Mouse (Mus musculus): ENCODE measurements around the gene Eya2. TPM values are rescaled to one million over a fixed set of nuclear protein-coding genes. Genes with fewer than 3 reads are reported as not detected.

Eya2 gene
- polyA plus RNA-seq, 1 experiment: 2.4 TPM

GRCm38 (mm10) chr2:165622596-165622995 lies 27.8 kb downstream of the Eya2 start:
- Histone ChIP-seq H3K4me3 (replicated peaks; ENCODE audit: control insufficient read depth, low read depth, low read length) (no peak overlapping the region), H3K27ac (ENCODE audit: control insufficient read depth, insufficient read depth, low read depth, low read length, poor library complexity) (no peak overlapping the region), H3K4me1 (ENCODE audit: control insufficient read depth, insufficient read depth, low read length) (no peaks in the 10 kb centered on the region)
- WGBS: 55% methylated on average over 3 of the region's 3 CpGs
- no peak for TF ChIP-seq CTCF (IDR thresholded peaks at IDR 0.05; ENCODE audit: control insufficient read depth, insufficient read depth, low read length)
- TF ChIP-seq POLR2A (IDR thresholded peaks at IDR 0.05; ENCODE audit: borderline replicate concordance, control insufficient read depth, low read depth, low read length): no peak

GRCm38 (mm10) chr2:165626826-165627225 lies 32.0 kb downstream of the Eya2 start:
- Histone ChIP-seq H3K27ac (ENCODE audit: control insufficient read depth, insufficient read depth, low read depth, low read length, poor library complexity) (no peak overlapping the region), H3K4me3 (replicated peaks; ENCODE audit: control insufficient read depth, low read depth, low read length) (no peak overlapping the region), H3K4me1 (ENCODE audit: control insufficient read depth, insufficient read depth, low read length) (no peaks in the 10 kb centered on the region)
- TF ChIP-seq POLR2A (IDR thresholded peaks at IDR 0.05; ENCODE audit: borderline replicate concordance, control insufficient read depth, low read depth, low read length) (no peak), CTCF (IDR thresholded peaks at IDR 0.05; ENCODE audit: control insufficient read depth, insufficient read depth, low read length) (no peak)
- WGBS: 83% methylated on average over 6 of the region's 6 CpGs

- WGBS: 30% methylated on average over 6 of the region's 6 CpGs
- H3K27ac ChIP-seq (ENCODE audit: control insufficient read depth, insufficient read depth, low read depth, low read length, poor library complexity): no peak overlapping the region
- no peak overlapping the region for H3K4me3 ChIP-seq (replicated peaks; ENCODE audit: control insufficient read depth, low read depth, low read length)
- no peaks in the 10 kb centered on the region for H3K4me1 ChIP-seq (ENCODE audit: control insufficient read depth, insufficient read depth, low read length)
- no peak for TF ChIP-seq CTCF (IDR thresholded peaks at IDR 0.05; ENCODE audit: control insufficient read depth, insufficient read depth, low read length)
- no peak for TF ChIP-seq POLR2A (IDR thresholded peaks at IDR 0.05; ENCODE audit: borderline replicate concordance, control insufficient read depth, low read depth, low read length)
These were observed 33.1 kb downstream of the Eya2 start for GRCm38 (mm10) chr2:165627974-165628373.

GRCm38 (mm10) chr2:165629900-165630299 lies 35.1 kb downstream of the Eya2 start:
- Histone ChIP-seq H3K27ac (ENCODE audit: control insufficient read depth, insufficient read depth, low read depth, low read length, poor library complexity) (no peak overlapping the region), H3K4me3 (replicated peaks; ENCODE audit: control insufficient read depth, low read depth, low read length) (no peak overlapping the region), H3K4me1 (ENCODE audit: control insufficient read depth, insufficient read depth, low read length) (no peaks in the 10 kb centered on the region)
- TF ChIP-seq POLR2A (IDR thresholded peaks at IDR 0.05; ENCODE audit: borderline replicate concordance, control insufficient read depth, low read depth, low read length) (no peak), CTCF (IDR thresholded peaks at IDR 0.05; ENCODE audit: control insufficient read depth, insufficient read depth, low read length) (no peak)
- 46% methylated on average over 8 of the region's 8 CpGs for WGBS

GRCm38 (mm10) chr2:165633011-165633785 lies 38.4 kb downstream of the Eya2 start:
- Histone ChIP-seq H3K4me3 (replicated peaks; ENCODE audit: control insufficient read depth, low read depth, low read length) (no peak overlapping the region), H3K4me1 (ENCODE audit: control insufficient read depth, insufficient read depth, low read length) (no peaks in the 10 kb centered on the region), H3K27ac (ENCODE audit: control insufficient read depth, insufficient read depth, low read depth, low read length, poor library complexity) (no peak overlapping the region)
- TF ChIP-seq CTCF (IDR thresholded peaks at IDR 0.05; ENCODE audit: control insufficient read depth, insufficient read depth, low read length) (no peak), POLR2A (IDR thresholded peaks at IDR 0.05; ENCODE audit: borderline replicate concordance, control insufficient read depth, low read depth, low read length) (no peak)
- WGBS: 51% methylated on average over 11 of the region's 11 CpGs

- TF ChIP-seq POLR2A (IDR thresholded peaks at IDR 0.05; ENCODE audit: borderline replicate concordance, control insufficient read depth, low read depth, low read length) (no peak), CTCF (IDR thresholded peaks at IDR 0.05; ENCODE audit: control insufficient read depth, insufficient read depth, low read length) (no peak)
- 59% methylated on average over 7 of the region's 7 CpGs for WGBS
- H3K27ac ChIP-seq (ENCODE audit: control insufficient read depth, insufficient read depth, low read depth, low read length, poor library complexity): no peak overlapping the region
- H3K4me1 ChIP-seq (ENCODE audit: control insufficient read depth, insufficient read depth, low read length): no peaks in the 10 kb centered on the region
- no peak overlapping the region for H3K4me3 ChIP-seq (replicated peaks; ENCODE audit: control insufficient read depth, low read depth, low read length)
These were observed 39.6 kb downstream of the Eya2 start for GRCm38 (mm10) chr2:165634481-165634880.

GRCm38 (mm10) chr2:165639075-165639755 lies 44.4 kb downstream of the Eya2 start:
- Histone ChIP-seq H3K4me1 (ENCODE audit: control insufficient read depth, insufficient read depth, low read length) (no peaks in the 10 kb centered on the region; the same call in 1 of the 2 replicates), H3K4me3 (replicated peaks; ENCODE audit: control insufficient read depth, low read depth, low read length) (no peak overlapping the region), H3K27ac (ENCODE audit: control insufficient read depth, insufficient read depth, low read depth, low read length, poor library complexity) (no peak overlapping the region; the same call in 1 of the 2 replicates)
- WGBS: 5% methylated on average over 11 of the region's 11 CpGs
- TF ChIP-seq POLR2A (IDR thresholded peaks at IDR 0.05; ENCODE audit: borderline replicate concordance, control insufficient read depth, low read depth, low read length): no peak

GRCm38 (mm10) chr2:165641909-165642505 lies 47.2 kb downstream of the Eya2 start:
- Histone ChIP-seq H3K27ac (ENCODE audit: control insufficient read depth, insufficient read depth, low read depth, low read length, poor library complexity) (no peak overlapping the region), H3K4me3 (replicated peaks; ENCODE audit: control insufficient read depth, low read depth, low read length) (no peak overlapping the region), H3K4me1 (ENCODE audit: control insufficient read depth, insufficient read depth, low read length) (no peaks in the 10 kb centered on the region; the same call in 1 of the 2 replicates)
- 70% methylated on average over 14 of the region's 14 CpGs for whole genome bisulfite sequencing
- no peak for TF ChIP-seq CTCF (IDR thresholded peaks at IDR 0.05; ENCODE audit: control insufficient read depth, insufficient read depth, low read length)
- no peak for TF ChIP-seq POLR2A (IDR thresholded peaks at IDR 0.05; ENCODE audit: borderline replicate concordance, control insufficient read depth, low read depth, low read length)
